14 mouse cellular contexts compared by ENCODE assay signal in the genomic region with DNA sequence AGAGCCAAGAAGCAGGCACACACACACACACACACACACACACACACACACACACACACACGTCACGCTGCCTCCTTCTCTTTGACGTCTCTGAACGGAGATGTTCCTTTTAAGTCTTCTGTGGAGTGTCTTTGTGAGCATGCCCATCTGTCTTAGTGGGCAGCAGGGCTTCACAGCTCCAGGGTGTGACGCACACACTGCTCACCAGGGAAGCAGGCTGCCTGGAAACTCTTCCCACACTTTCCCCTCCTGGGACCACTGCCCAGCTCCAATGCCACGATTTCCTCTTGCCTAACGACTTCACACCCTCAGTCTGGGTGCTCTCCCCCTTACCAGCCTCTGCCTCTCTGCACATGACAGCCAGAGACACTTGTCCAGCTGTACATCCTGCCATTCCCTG. TPM values are rescaled to one million over a fixed set of nuclear protein-coding genes. Genes with fewer than 3 reads are reported as not detected.
DNase-seq lines count a peak whose midpoint lies in the region; ATAC-seq and TF ChIP-seq lines count a peak whose summit lies in the region.
"Had no signal": no experiment of that assay in that cellular context is flagged by ENCODE, and none has a peak within 500 bp of the region (broad histone marks: within the 10 kb centered on the region; RNA-seq: fewer than 3 reads in every experiment).

No protein-coding gene starts in this region.

- peak; percentile 29; the same call in 1 of the 2 replicates for ATAC-seq in forebrain, embryonic 14.5 days
- no peak for ATAC-seq in forebrain, embryonic 11.5 days (replicated peaks; ENCODE audit: low FRiP score)
- ATAC-seq in hindbrain, embryonic 11.5 days (ENCODE audit: low FRiP score), result no peak
- no peak for ATAC-seq in midbrain, embryonic 11.5 days (ENCODE audit: low FRiP score)
- ATAC-seq: midbrain, embryonic 16.5 days had no signal

- 62% methylated on average over 7 of the region's 7 CpGs for WGBS in forebrain, embryonic 14.5 days
- 84% methylated on average over 7 of the region's 7 CpGs for WGBS in forebrain, embryonic 11.5 days
- WGBS in hindbrain, embryonic 11.5 days, result 76% methylated on average over 7 of the region's 7 CpGs
- 88% methylated on average over 7 of the region's 7 CpGs for WGBS in midbrain, embryonic 11.5 days

- H3K9me3 ChIP-seq in forebrain, embryonic 14.5 days (replicated peaks; ENCODE audit: control insufficient read depth, low read length), result no peaks in the 10 kb centered on the region
- H3K9me3 ChIP-seq in forebrain, embryonic 11.5 days (ENCODE audit: control insufficient read depth, low read length), result no peaks in the 10 kb centered on the region
- H3K9me3 ChIP-seq in hindbrain, embryonic 11.5 days (ENCODE audit: control insufficient read depth, low read length), result no peaks in the 10 kb centered on the region
- H3K9me3 ChIP-seq in midbrain, embryonic 11.5 days (ENCODE audit: control insufficient read depth, low read length), result no peaks in the 10 kb centered on the region
- H3K9me3 ChIP-seq: hindbrain, embryonic 15.5 days; stomach, embryonic 15.5 days had no signal

- H3K27me3 ChIP-seq in forebrain, embryonic 14.5 days (replicated peaks; ENCODE audit: control insufficient read depth, insufficient read depth, low read length), result no peaks in the 10 kb centered on the region
- no peaks in the 10 kb centered on the region for H3K27me3 ChIP-seq in forebrain, embryonic 11.5 days (ENCODE audit: control insufficient read depth, insufficient read depth, low read length)
- no peaks in the 10 kb centered on the region for H3K27me3 ChIP-seq in hindbrain, embryonic 11.5 days (ENCODE audit: control insufficient read depth, insufficient read depth, low read length)
- H3K27me3 ChIP-seq in midbrain, embryonic 11.5 days (ENCODE audit: control insufficient read depth, insufficient read depth, low read length), result no peaks in the 10 kb centered on the region
- H3K27me3 ChIP-seq: hindbrain, embryonic 15.5 days; stomach, embryonic 15.5 days had no signal

- H3K9ac ChIP-seq in forebrain, embryonic 14.5 days (ENCODE audit: low read length), result no peak overlapping the region
- no peak overlapping the region for H3K9ac ChIP-seq in forebrain, embryonic 11.5 days (ENCODE audit: low read length)
- H3K9ac ChIP-seq in hindbrain, embryonic 11.5 days (ENCODE audit: low read depth, low read length), result no peak overlapping the region
- no peak overlapping the region for H3K9ac ChIP-seq in midbrain, embryonic 11.5 days (ENCODE audit: low read length)
- H3K9ac ChIP-seq: hindbrain, embryonic 15.5 days; stomach, embryonic 15.5 days had no signal

- peak; percentile 27 for DNase-seq in forebrain, embryonic 14.5 days (ENCODE audit: low spot score)
- DNase-seq in forebrain, embryonic 11.5 days (ENCODE audit: low spot score), result no peak
- peak; percentile 92 for DNase-seq in brain, adult 2 months (ENCODE audit: low read depth, low spot score)
- DNase-seq in layer of hippocampus, adult 2 months (ENCODE audit: low spot score in 2 of 2), result peak; percentile 64 to 81
- DNase-seq in left cerebral cortex, postnatal 25 days (ENCODE audit: low spot score in 2 of 2), result peak; percentile 71 to 98
- DNase-seq in hindbrain, embryonic 11.5 days (ENCODE audit: low spot score), result no peak
- no peak for DNase-seq in midbrain, embryonic 11.5 days (ENCODE audit: low spot score, missing footprints)
- no peak for DNase-seq in spleen, adult 12 weeks (ENCODE audit: low spot score)
- DNase-seq: kidney, postnatal 4 days had no signal

- no peaks in the 10 kb centered on the region for H3K4me1 ChIP-seq in forebrain, embryonic 14.5 days (ENCODE audit: control insufficient read depth, insufficient read depth, low read length)
- no peaks in the 10 kb centered on the region for H3K4me1 ChIP-seq in forebrain, embryonic 11.5 days (replicated peaks; ENCODE audit: control insufficient read depth, insufficient read depth, low read length)
- 0 out of 2 replicates have a peak, but pooled peaks cover 2% of the 10 kb centered on the region for H3K4me1 ChIP-seq in hindbrain, embryonic 11.5 days (replicated peaks; ENCODE audit: control insufficient read depth, insufficient read depth, low read length)
- H3K4me1 ChIP-seq in midbrain, embryonic 11.5 days (ENCODE audit: control insufficient read depth, insufficient read depth, low read length), result peaks cover 3% of the 10 kb centered on the region; the same call in 1 of the 2 replicates

- no peak overlapping the region for H3K27ac ChIP-seq in forebrain, embryonic 14.5 days (ENCODE audit: low read depth, low read length)
- H3K27ac ChIP-seq in forebrain, embryonic 11.5 days (ENCODE audit: low read depth, low read length), result no peak overlapping the region
- H3K27ac ChIP-seq in layer of hippocampus, adult 2 months, result no peak overlapping the region
- H3K27ac ChIP-seq in hindbrain, embryonic 11.5 days (ENCODE audit: low read depth, low read length), result no peak overlapping the region
- no peak overlapping the region for H3K27ac ChIP-seq in midbrain, embryonic 11.5 days (ENCODE audit: low read depth, low read length)
- H3K27ac ChIP-seq: hindbrain, embryonic 15.5 days; stomach, embryonic 15.5 days had no signal

- no peak overlapping the region for H3K4me2 ChIP-seq in forebrain, embryonic 14.5 days (ENCODE audit: low read length)
- H3K4me2 ChIP-seq in forebrain, embryonic 11.5 days (ENCODE audit: low read depth, low read length, severe bottlenecking), result no peak overlapping the region
- H3K4me2 ChIP-seq in hindbrain, embryonic 11.5 days (replicated peaks; ENCODE audit: low read depth, low read length), result no peak overlapping the region
- no peak overlapping the region for H3K4me2 ChIP-seq in midbrain, embryonic 11.5 days
- H3K4me2 ChIP-seq: heart, embryonic 11.5 days; hindbrain, embryonic 15.5 days; stomach, embryonic 15.5 days had no signal

- H3K4me3 ChIP-seq in forebrain, embryonic 14.5 days (ENCODE audit: low read depth, low read length), result no peak overlapping the region
- H3K4me3 ChIP-seq in forebrain, embryonic 11.5 days (ENCODE audit: low read depth, low read length), result no peak overlapping the region
- no peak overlapping the region for H3K4me3 ChIP-seq in layer of hippocampus, adult 2 months
- H3K4me3 ChIP-seq in hindbrain, embryonic 11.5 days (ENCODE audit: low read depth, low read length), result no peak overlapping the region
- H3K4me3 ChIP-seq in midbrain, embryonic 11.5 days (ENCODE audit: low read depth, low read length), result no peak overlapping the region
- H3K4me3 ChIP-seq: erythroblast, embryonic 14.5 days; hindbrain, embryonic 15.5 days; stomach, embryonic 15.5 days had no signal

- intact Hi-C loops in left cerebral cortex, postnatal 25 days (cut with DNase I), result loop anchor here (1.0 to 2.0 kb wide), 4 partner anchors 48 to 103 kb away; no protein-coding TSS in a partner anchor

- no peak for TF ChIP-seq CTCF in layer of hippocampus, adult 2 months (conservative IDR thresholded peaks at IDR 0.05)

- H3K36me3 ChIP-seq in forebrain, embryonic 14.5 days (ENCODE audit: control insufficient read depth, insufficient read depth, low read length), result peaks cover 35% of the 10 kb centered on the region; the same call in 1 of the 2 replicates
- H3K36me3 ChIP-seq in forebrain, embryonic 11.5 days (ENCODE audit: control insufficient read depth, insufficient read depth, low read length), result peaks cover 2% of the 10 kb centered on the region; the same call in 1 of the 2 replicates
- H3K36me3 ChIP-seq in hindbrain, embryonic 11.5 days (ENCODE audit: control insufficient read depth, insufficient read depth, low read length), result peaks cover 3% of the 10 kb centered on the region; the same call in 1 of the 2 replicates
- H3K36me3 ChIP-seq in midbrain, embryonic 11.5 days (ENCODE audit: control insufficient read depth, insufficient read depth, low read length), result peaks cover 11% of the 10 kb centered on the region; the same call in 1 of the 2 replicates
- H3K36me3 ChIP-seq: hindbrain, embryonic 15.5 days had no signal

RNA-seq across cellular contexts. Expression of a gene that starts 52.5 kb away (rescaled TPM):
- polyA plus RNA-seq in forebrain, embryonic 14.5 days (2014; fragmentation: Nextera tagmentation; extraction: Ambion mirVana), result 71.7 and 76.2 TPM in 2 replicates
- polyA plus RNA-seq in forebrain, embryonic 11.5 days (2014; fragmentation: Nextera tagmentation; extraction: Ambion mirVana), result 72.2 and 79.6 TPM in 2 replicates
- 10 to 100 TPM; 29.4 to 33.7 TPM for total RNA-seq in layer of hippocampus, adult 2 months (2021)
- total RNA-seq in left cerebral cortex, postnatal 25 days (2021), result 10 to 100 TPM; 52.9 to 65.0 TPM
- polyA plus RNA-seq in hindbrain, embryonic 11.5 days (2014; fragmentation: Nextera tagmentation; extraction: Ambion mirVana), result 65.5 and 73.2 TPM in 2 replicates
- polyA plus RNA-seq in midbrain, embryonic 11.5 days (2014; fragmentation: Nextera tagmentation; extraction: Ambion mirVana), result 67.7 and 71.6 TPM in 2 replicates

RNA-seq across cellular contexts. Expression of a gene that starts 55.1 kb away (rescaled TPM):
- polyA plus RNA-seq in forebrain, embryonic 14.5 days (2014; fragmentation: Nextera tagmentation; extraction: Ambion mirVana), result 13.4 and 17.0 TPM in 2 replicates
- 27.7 and 28.4 TPM in 2 replicates for polyA plus RNA-seq in forebrain, embryonic 11.5 days (2014; fragmentation: Nextera tagmentation; extraction: Ambion mirVana)
- 10 to 100 TPM; 10.2 to 11.1 TPM for total RNA-seq in layer of hippocampus, adult 2 months (2021)
- total RNA-seq in left cerebral cortex, postnatal 25 days (2021), result 10 to 100 TPM; 12.4 to 15.3 TPM
- 21.1 and 24.2 TPM in 2 replicates for polyA plus RNA-seq in hindbrain, embryonic 11.5 days (2014; fragmentation: Nextera tagmentation; extraction: Ambion mirVana)
- polyA plus RNA-seq in midbrain, embryonic 11.5 days (2014; fragmentation: Nextera tagmentation; extraction: Ambion mirVana), result 21.4 and 23.2 TPM in 2 replicates

Comparison
In these comparisons a context has a peak if more than half of its experiments do, and no peak if none do; other contexts are left out.
1. DNase-seq: peak in forebrain, embryonic 14.5 days (single experiment), brain, adult 2 months (single experiment), layer of hippocampus, adult 2 months (2 of 2) and left cerebral cortex, postnatal 25 days (2 of 2); none in forebrain, embryonic 11.5 days (single experiment), hindbrain, embryonic 11.5 days (single experiment), midbrain, embryonic 11.5 days (single experiment) and spleen, adult 12 weeks (single experiment).